Mouse (Mus musculus) MEL (cell line): ENCODE measurements around the gene Epb41l4b. TPM values are rescaled to one million over a fixed set of nuclear protein-coding genes. Genes with fewer than 3 reads are reported as not detected.

Source experiments
- DNase-seq: peaks from one replicate; pipeline ENCODE4 v3.0.0; 2011; ENCODE audit warnings: low read depth, low spot score
- H3K27ac ChIP-seq: 2 replicates; pipeline ENCODE4 v1.5.1; 2012; ENCODE audit warnings: low read depth, mild to moderate bottlenecking, control low read depth, low read length, moderate library complexity; ENCODE audit not compliant: control insufficient read depth
- H3K27me3 ChIP-seq, 2 experiments: fragments of 150-350 bp in 1 of 2; sonication (generic) in 1 of 2; 2 replicates each; pipeline ENCODE4 v1.6.1; 2012; ENCODE audit warnings: low read length in 2 of 2, mild to moderate bottlenecking in 2 of 2, improper control_type of control experiment in 1 of 2, moderate library complexity in 1 of 2; ENCODE audit not compliant: insufficient read depth in 2 of 2, control insufficient read depth in 1 of 2
- H3K36me3 ChIP-seq, 2 experiments: 2 replicates each; pipeline ENCODE4 v1.6.1; 2012 to 2014; ENCODE audit warnings: low read length in 2 of 2, improper control_type of control experiment in 1 of 2, inconsistent platforms in 1 of 2, mild to moderate bottlenecking in 1 of 2; ENCODE audit not compliant: insufficient read depth in 2 of 2, control insufficient read depth in 1 of 2
- H3K4me1 ChIP-seq, 2 experiments: fragments of 150-350 bp in 1 of 2; sonication (generic) in 1 of 2; 2 replicates each; pipeline ENCODE4 v1.6.1; 2012; ENCODE audit warnings: low read length in 2 of 2, improper control_type of control experiment in 1 of 2, mild to moderate bottlenecking in 1 of 2; ENCODE audit not compliant: insufficient read depth in 2 of 2, control insufficient read depth in 1 of 2
- H3K4me3 ChIP-seq, 2 experiments: fragments of 150-350 bp in 1 of 2; sonication (generic) in 1 of 2; 2 replicates each; pipeline ENCODE4 v1.5.1; 2012; ENCODE audit warnings: low read depth in 2 of 2, low read length in 2 of 2, mild to moderate bottlenecking in 2 of 2, moderate library complexity in 2 of 2, control low read depth in 1 of 2, improper control_type of control experiment in 1 of 2; ENCODE audit not compliant: control insufficient read depth in 1 of 2, insufficient read depth in 1 of 2
- H3K79me2 ChIP-seq: 2 replicates; pipeline ENCODE4 v1.6.1; 2012; ENCODE audit warnings: mild to moderate bottlenecking, low read length, moderate library complexity; ENCODE audit not compliant: control insufficient read depth, poor library complexity, insufficient read depth
- H3K9ac ChIP-seq: 2 replicates; pipeline ENCODE4 v1.6.1; 2012; ENCODE audit warnings: low read depth, mild to moderate bottlenecking, control low read depth, low read length, moderate library complexity; ENCODE audit not compliant: control insufficient read depth, poor library complexity, severe bottlenecking
- H3K9me3 ChIP-seq: fragments of 150-350 bp; sonication (generic); replicated peaks from 2 replicates; pipeline ENCODE4 v1.6.1; 2012; ENCODE audit warnings: mild to moderate bottlenecking, low read length, improper control_type of control experiment, moderate library complexity; ENCODE audit not compliant: insufficient read depth
- BHLHE40 ChIP-seq: IDR thresholded peaks from 2 replicates; pipeline ENCODE4 v1.6.1; 2012; ENCODE audit warnings: low read depth, mild to moderate bottlenecking, inconsistent platforms, low read length, improper control_type of control experiment, borderline replicate concordance
- CHD2 ChIP-seq: IDR thresholded peaks from 2 replicates; pipeline ENCODE4 v1.6.1; 2011; ENCODE audit warnings: low read length, improper control_type of control experiment
- CTCF ChIP-seq, 3 experiments: IDR thresholded peaks in 2 of 3; conservative IDR thresholded peaks in 1 of 3; 2 replicates each; pipeline ENCODE4 v1.5.1; 2011 to 2012; ENCODE audit warnings: low read length in 3 of 3, low read depth in 2 of 3, mild to moderate bottlenecking in 2 of 3, improper control_type of control experiment in 1 of 3, inconsistent platforms in 1 of 3, mixed read lengths in 1 of 3, moderate library complexity in 1 of 3; ENCODE audit not compliant: control insufficient read depth in 1 of 3, insufficient read depth in 1 of 3, poor library complexity in 1 of 3, severe bottlenecking in 1 of 3
- ELF1 ChIP-seq: IDR thresholded peaks from 2 replicates; pipeline ENCODE4 v1.6.1; 2014; ENCODE audit warnings: low read depth, mild to moderate bottlenecking, inconsistent platforms, low read length, improper control_type of control experiment, moderate library complexity
- EP300 ChIP-seq, 2 experiments: IDR thresholded peaks; 2 replicates each; pipeline ENCODE4 v1.6.1; 2011; ENCODE audit warnings: improper control_type of control experiment in 2 of 2, low read length in 2 of 2, low read depth in 1 of 2, mild to moderate bottlenecking in 1 of 2
- GATA1 ChIP-seq: IDR thresholded peaks from 2 replicates; pipeline ENCODE4 v1.6.1; 2011; ENCODE audit warnings: low read depth, low read length, improper control_type of control experiment
- HCFC1 ChIP-seq: IDR thresholded peaks from 2 replicates; pipeline ENCODE4 v1.6.1; 2012; ENCODE audit warnings: low read depth, mild to moderate bottlenecking, inconsistent platforms, low read length, improper control_type of control experiment, moderate library complexity
- KAT2A ChIP-seq: conservative IDR thresholded peaks from 2 replicates; pipeline ENCODE4 v1.6.1; 2012; ENCODE audit warnings: low read depth, low read length, improper control_type of control experiment, inconsistent platforms
- MAX ChIP-seq: IDR thresholded peaks from 2 replicates; pipeline ENCODE4 v1.6.1; 2011; ENCODE audit warnings: low read length, improper control_type of control experiment
- MAZ ChIP-seq: IDR thresholded peaks from 2 replicates; pipeline ENCODE4 v1.6.1; 2012; ENCODE audit warnings: low read depth, mild to moderate bottlenecking, inconsistent platforms, low read length, improper control_type of control experiment
- MEF2A ChIP-seq: IDR thresholded peaks from 2 replicates; pipeline ENCODE4 v1.6.1; 2014; ENCODE audit warnings: low read depth, mild to moderate bottlenecking, inconsistent platforms, low read length, improper control_type of control experiment; ENCODE audit not compliant: poor library complexity, insufficient replicate concordance, severe bottlenecking; ENCODE audit errors: extremely low read depth
- MXI1 ChIP-seq: IDR thresholded peaks from 2 replicates; pipeline ENCODE4 v1.6.1; 2011; ENCODE audit warnings: mild to moderate bottlenecking, low read depth, low read length, improper control_type of control experiment
- MYB ChIP-seq: IDR thresholded peaks from 2 replicates; pipeline ENCODE4 v1.6.1; 2011; ENCODE audit warnings: mild to moderate bottlenecking, low read depth, low read length, improper control_type of control experiment
- POLR2A ChIP-seq, 2 experiments: IDR thresholded peaks; 2 replicates each; pipeline ENCODE4 v1.6.1; 2011 to 2012; ENCODE audit warnings: low read length in 2 of 2, mild to moderate bottlenecking in 2 of 2, control low read depth in 1 of 2, improper control_type of control experiment in 1 of 2, low read depth in 1 of 2, moderate library complexity in 1 of 2; ENCODE audit not compliant: control insufficient read depth in 1 of 2, insufficient read depth in 1 of 2, poor library complexity in 1 of 2
- POLR2AphosphoS5 ChIP-seq: IDR thresholded peaks from 2 replicates; pipeline ENCODE4 v1.6.1; 2012; ENCODE audit warnings: low read depth, borderline replicate concordance, mild to moderate bottlenecking, inconsistent platforms, low read length, moderate library complexity, mixed read lengths
- RAD21 ChIP-seq: IDR thresholded peaks from 2 replicates; pipeline ENCODE4 v1.6.1; 2011; ENCODE audit warnings: mild to moderate bottlenecking, low read depth, low read length, improper control_type of control experiment
- RCOR1 ChIP-seq: IDR thresholded peaks from 2 replicates; pipeline ENCODE4 v1.6.1; 2012; ENCODE audit warnings: low read depth, mild to moderate bottlenecking, inconsistent platforms, low read length, improper control_type of control experiment
- SMC3 ChIP-seq: IDR thresholded peaks from 2 replicates; pipeline ENCODE4 v1.6.1; 2011; ENCODE audit warnings: low read depth, low read length, improper control_type of control experiment
- TAL1 ChIP-seq: IDR thresholded peaks from 2 replicates; pipeline ENCODE4 v1.6.1; 2012; ENCODE audit warnings: mild to moderate bottlenecking, inconsistent platforms, low read length, moderate library complexity, mixed read lengths
- TBP ChIP-seq: IDR thresholded peaks from 2 replicates; pipeline ENCODE4 v1.8.0; 2011; ENCODE audit warnings: low read depth, low read length, improper control_type of control experiment
- USF1 ChIP-seq: IDR thresholded peaks from 2 replicates; pipeline ENCODE4 v1.6.1; 2014; ENCODE audit warnings: low read depth, mild to moderate bottlenecking, inconsistent platforms, low read length, improper control_type of control experiment, moderate library complexity
- USF2 ChIP-seq, 2 experiments: IDR thresholded peaks; 2 replicates each; pipeline ENCODE4 v1.6.1; 2011 to 2012; ENCODE audit warnings: improper control_type of control experiment in 2 of 2, low read length in 2 of 2, borderline replicate concordance in 1 of 2, inconsistent platforms in 1 of 2, low read depth in 1 of 2, mild to moderate bottlenecking in 1 of 2; ENCODE audit not compliant: insufficient read depth in 1 of 2
- ZC3H11A ChIP-seq: IDR thresholded peaks from 2 replicates; pipeline ENCODE4 v1.6.1; 2012; ENCODE audit warnings: low read depth, mild to moderate bottlenecking, inconsistent platforms, low read length, improper control_type of control experiment
- ZMIZ1 ChIP-seq: IDR thresholded peaks from 2 replicates; pipeline ENCODE4 v1.6.1; 2012; ENCODE audit warnings: low read depth, mild to moderate bottlenecking, inconsistent platforms, low read length, improper control_type of control experiment, moderate library complexity
- ZNF384 ChIP-seq: IDR thresholded peaks from 2 replicates; pipeline ENCODE4 v1.6.1; 2012; ENCODE audit warnings: low read depth, mild to moderate bottlenecking, inconsistent platforms, low read length, improper control_type of control experiment
- polyA plus RNA-seq, 2 experiments: library from polyadenylated mRNA; stranded (reverse) in 1 of 2; unstranded in 1 of 2; fragments of >175 nt in 1 of 2; fragments of >200 nt in 1 of 2; gene quantifications; 2 replicates each; pipeline versions ENCODE4 v1.2.1 to v1.2.4; 2012; ENCODE audit warnings: low replicate concordance in 2 of 2, low read depth in 1 of 2; ENCODE audit not compliant: insufficient read length in 2 of 2, insufficient read depth in 1 of 2, missing spikeins in 1 of 2
- total RNA-seq: library from RNA; depleted of rRNA; stranded (reverse); fragments of 300-350 nt; gene quantifications from 2 replicates; pipeline ENCODE4 v1.2.3, GENCODE M21; 2012

Gene Epb41l4b
- total and polyA plus RNA-seq, 3 experiments: not detected

GRCm38 (mm10) chr4:57021288-57021687 is 121.9 kb downstream of the Epb41l4b start:
- H3K36me3 ChIP-seq: no peaks in the 10 kb centered on the region
- TF ChIP-seq GATA1 (no peak), HCFC1 (no peak), RAD21 (peak; percentile 15), ZNF384 (no peak), BHLHE40 (no peak), SMC3 (peak; percentile 37), TAL1 (no peak), MYB (no peak), MXI1 (no peak), KAT2A (no peak), CTCF (IDR thresholded peaks at IDR 0.05 in 2 of 3, conservative IDR thresholded peaks at IDR 0.05 in 1 of 3; ENCODE audit: control insufficient read depth in 1 of 3, insufficient read depth in 1 of 3, low read depth in 2 of 3, low read length in 3 of 3, poor library complexity in 1 of 3, severe bottlenecking in 1 of 3) (peak in 2 of 3 experiments; percentile 36 to 54; a peak in 5 of 6 replicates), MEF2A (no peak), USF2 (IDR thresholded peaks at IDR 0.05; ENCODE audit: borderline replicate concordance in 1 of 2, insufficient read depth in 1 of 2, low read depth in 1 of 2, low read length in 2 of 2) (no peak), MAX (no peak), POLR2A (IDR thresholded peaks at IDR 0.05; ENCODE audit: control insufficient read depth in 1 of 2, insufficient read depth in 1 of 2, low read depth in 1 of 2, low read length in 2 of 2, poor library complexity in 1 of 2) (no peak), ZMIZ1 (no peak)
- H3K9ac ChIP-seq: no peak overlapping the region
- no peaks in the 10 kb centered on the region for H3K9me3 ChIP-seq
- no peaks in the 10 kb centered on the region for H3K4me1 ChIP-seq
- H3K27ac ChIP-seq: no peak overlapping the region
- no peak overlapping the region for H3K4me3 ChIP-seq
- no peaks in the 10 kb centered on the region for H3K79me2 ChIP-seq
- H3K27me3 ChIP-seq: peaks cover 0 to 5% of the 10 kb centered on the region in 2 experiments; a peak in 1 of 4 replicates
- peak; percentile 29 for DNase-seq

GRCm38 (mm10) chr4:57017229-57017628 is 126.0 kb downstream of the Epb41l4b start:
- Histone ChIP-seq H3K27ac (no peak overlapping the region), H3K9me3 (no peaks in the 10 kb centered on the region), H3K4me3 (no peak overlapping the region), H3K79me2 (no peaks in the 10 kb centered on the region), H3K27me3 (peaks cover 2 to 4% of the 10 kb centered on the region in 2 experiments; a peak in 2 of 4 replicates), H3K36me3 (no peaks in the 10 kb centered on the region), H3K4me1 (no peaks in the 10 kb centered on the region), H3K9ac (no peak overlapping the region)
- DNase-seq: peak; percentile 58
- TF ChIP-seq KAT2A (no peak), MEF2A (no peak), SMC3 (peak; percentile 82), EP300 (IDR thresholded peaks at IDR 0.05; ENCODE audit: low read depth in 1 of 2, low read length in 2 of 2) (no peak), USF2 (IDR thresholded peaks at IDR 0.05; ENCODE audit: borderline replicate concordance in 1 of 2, insufficient read depth in 1 of 2, low read depth in 1 of 2, low read length in 2 of 2) (no peak), BHLHE40 (no peak), TBP (no peak), ELF1 (no peak), CHD2 (no peak), USF1 (no peak), POLR2AphosphoS5 (no peak), RCOR1 (no peak), CTCF (IDR thresholded peaks at IDR 0.05 in 2 of 3, conservative IDR thresholded peaks at IDR 0.05 in 1 of 3; ENCODE audit: control insufficient read depth in 1 of 3, insufficient read depth in 1 of 3, low read depth in 2 of 3, low read length in 3 of 3, poor library complexity in 1 of 3, severe bottlenecking in 1 of 3) (peak; percentile 87 to 93 (median 87)), RAD21 (peak; percentile 82), MAZ (no peak), ZC3H11A (peak; percentile 69)
